Mouse (Mus musculus) spleen, adult 2 months (tissue): Measurements from ENCODE around the gene Grid2ip. TPM values are rescaled to one million over a fixed set of nuclear protein-coding genes. Genes with fewer than 3 reads are reported as not detected.

Experiments
- DNase-seq, 2 experiments: peaks; one replicate each; pipeline versions ENCODE4 v3.0.0 to v3.0.0-alpha.2; 2012 to 2021; ENCODE audit warnings: low spot score in 2 of 2, low read depth in 1 of 2
- H3K27ac ChIP-seq: fragments of 200-500 bp; 2 replicates; pipeline ENCODE4 v1.5.1; 2012; ENCODE audit warnings: low read length, inconsistent platforms; ENCODE audit not compliant: insufficient read depth
- H3K27me3 ChIP-seq: fragments of 200-500 bp; 2 replicates; pipeline ENCODE4 v1.6.1; 2012; ENCODE audit warnings: mild to moderate bottlenecking, moderate library complexity, low read length, inconsistent platforms; ENCODE audit not compliant: control insufficient read depth, insufficient read depth
- H3K36me3 ChIP-seq: fragments of 200-500 bp; 2 replicates; pipeline ENCODE4 v1.6.1; 2012; ENCODE audit warnings: mild to moderate bottlenecking, low read length, inconsistent platforms; ENCODE audit not compliant: control insufficient read depth, insufficient read depth
- H3K4me1 ChIP-seq: fragments of 200-500 bp; 2 replicates; pipeline ENCODE4 v1.6.1; 2011; ENCODE audit warnings: inconsistent platforms; ENCODE audit not compliant: control insufficient read depth, insufficient read depth, insufficient read length
- H3K4me3 ChIP-seq: fragments of 200-500 bp; 2 replicates; pipeline ENCODE4 v1.5.1; 2011; ENCODE audit warnings: mild to moderate bottlenecking, inconsistent platforms; ENCODE audit not compliant: insufficient read depth, insufficient read length; ENCODE audit errors: extremely low read depth
- CTCF ChIP-seq: fragments of 200-500 bp; IDR thresholded peaks from 2 replicates; pipeline ENCODE4 v1.5.1; 2011; ENCODE audit warnings: mild to moderate bottlenecking, inconsistent platforms; ENCODE audit not compliant: insufficient read depth, insufficient read length, insufficient replicate concordance; ENCODE audit errors: extremely low read depth
- POLR2A ChIP-seq: fragments of 200-500 bp; IDR thresholded peaks from 2 replicates; pipeline ENCODE4 v1.6.1; 2011; ENCODE audit warnings: low read depth, low read length, inconsistent platforms
- WGBS: fragments of 180-500 bp; shearing (Covaris S2); methylation state at CpG from one replicate; pipeline ENCODE4 v1.1.7; 2018; 5-methylcytosine and 5-hydroxymethylcytosine counted together
- polyA plus RNA-seq: library from polyadenylated mRNA; depleted of rRNA; stranded (reverse); fragments of >200 nt; gene quantifications from 2 replicates; pipeline ENCODE4 v1.2.3, GENCODE M21; 2012

Gene Grid2ip
- polyA plus RNA-seq, 1 experiment, result not detected

DNA sequence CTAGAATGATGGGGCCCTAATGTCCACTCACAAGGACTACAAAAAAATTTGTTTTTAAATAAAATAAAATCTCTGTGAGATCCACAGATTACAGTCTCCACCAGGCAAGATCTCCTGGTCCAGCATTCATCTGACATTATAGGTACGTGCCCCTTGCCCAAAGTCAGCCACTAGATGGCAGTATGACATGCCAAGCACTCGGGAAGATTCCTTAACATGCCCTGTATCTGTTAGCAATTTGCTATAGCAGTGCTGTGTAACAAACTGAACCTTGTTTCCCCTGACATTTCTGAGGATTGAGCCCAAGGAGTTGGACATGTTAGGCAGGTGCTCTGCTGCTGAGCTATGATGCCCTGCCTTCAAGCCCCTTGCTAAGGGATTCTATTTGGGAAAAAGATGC lies 38.5 kb downstream of the Grid2ip start:
- H3K4me3 ChIP-seq, result no peak overlapping the region
- no peaks in the 10 kb centered on the region for H3K36me3 ChIP-seq
- H3K27me3 ChIP-seq, result no peaks in the 10 kb centered on the region
- TF ChIP-seq CTCF, result peak; percentile 56; the same call in 1 of the 2 replicates
- TF ChIP-seq POLR2A, result no peak
- WGBS, result 43% methylated on average over 2 of the region's 2 CpGs
- DNase-seq, result peak; percentile 22 to 41
- no peak overlapping the region for H3K27ac ChIP-seq
- no peaks in the 10 kb centered on the region for H3K4me1 ChIP-seq

- 71% methylated on average over 12 of the region's 12 CpGs for WGBS
- Histone ChIP-seq H3K4me1 (no peaks in the 10 kb centered on the region; the same call in 1 of the 2 replicates), H3K4me3 (no peak overlapping the region), H3K36me3 (no peaks in the 10 kb centered on the region), H3K27ac (no peak overlapping the region), H3K27me3 (no peaks in the 10 kb centered on the region)
- TF ChIP-seq POLR2A (no peak), CTCF (no peak)
- no peak for DNase-seq
These were observed 43.4 kb downstream of the Grid2ip start for GRCm38 (mm10) chr5:143400501-143400900.

DNA sequence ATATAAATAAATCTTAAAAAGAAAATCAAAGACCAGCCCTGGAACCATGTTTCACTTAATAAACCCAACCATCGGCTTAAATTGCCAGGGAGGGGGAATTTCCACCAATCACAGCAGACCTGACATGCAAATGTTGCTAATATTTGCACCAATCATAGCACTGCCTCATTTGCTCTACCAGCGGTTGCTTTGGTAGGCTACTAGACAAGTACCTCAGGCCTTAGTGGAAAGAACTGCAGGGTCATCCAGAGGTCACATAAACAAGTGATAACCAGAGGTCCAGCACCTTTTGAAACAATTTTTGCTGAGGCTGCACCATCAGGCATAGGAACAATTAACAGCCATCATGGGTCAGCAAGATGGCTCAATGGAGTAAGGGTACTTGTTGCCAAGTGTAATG lies 44.4 kb downstream of the Grid2ip start:
- TF ChIP-seq POLR2A (no peak), CTCF (no peak)
- Histone ChIP-seq H3K4me1 (no peaks in the 10 kb centered on the region; the same call in 1 of the 2 replicates), H3K27ac (no peak overlapping the region), H3K27me3 (no peaks in the 10 kb centered on the region), H3K4me3 (no peak overlapping the region), H3K36me3 (no peaks in the 10 kb centered on the region; the same call in 1 of the 2 replicates)
- 69% methylated on average over 2 of the region's 2 CpGs for WGBS
- no peak for DNase-seq

GRCm38 (mm10) chr5:143403221-143404147 lies 46.3 kb downstream of the Grid2ip start, which contains the start of gene Kdelr2:
Gene Kdelr2, plus strand, starts transcription at chr5:143403838.
- Histone ChIP-seq H3K27me3 (no peaks in the 10 kb centered on the region), H3K4me1 (no peaks in the 10 kb centered on the region; the same call in 1 of the 2 replicates), H3K36me3 (no peaks in the 10 kb centered on the region; the same call in 1 of the 2 replicates), H3K4me3 (peak within 1 kb of the TSS; percentile 94), H3K27ac (peak within 1 kb of the TSS; percentile 67)
- TF ChIP-seq CTCF, result no peak
- TF ChIP-seq POLR2A, result peak; percentile 56; the same call in 1 of the 2 replicates
- under 1% methylated on average over 72 of the region's 72 CpGs for WGBS
- DNase-seq, result peak; percentile 50 to 87

DNA sequence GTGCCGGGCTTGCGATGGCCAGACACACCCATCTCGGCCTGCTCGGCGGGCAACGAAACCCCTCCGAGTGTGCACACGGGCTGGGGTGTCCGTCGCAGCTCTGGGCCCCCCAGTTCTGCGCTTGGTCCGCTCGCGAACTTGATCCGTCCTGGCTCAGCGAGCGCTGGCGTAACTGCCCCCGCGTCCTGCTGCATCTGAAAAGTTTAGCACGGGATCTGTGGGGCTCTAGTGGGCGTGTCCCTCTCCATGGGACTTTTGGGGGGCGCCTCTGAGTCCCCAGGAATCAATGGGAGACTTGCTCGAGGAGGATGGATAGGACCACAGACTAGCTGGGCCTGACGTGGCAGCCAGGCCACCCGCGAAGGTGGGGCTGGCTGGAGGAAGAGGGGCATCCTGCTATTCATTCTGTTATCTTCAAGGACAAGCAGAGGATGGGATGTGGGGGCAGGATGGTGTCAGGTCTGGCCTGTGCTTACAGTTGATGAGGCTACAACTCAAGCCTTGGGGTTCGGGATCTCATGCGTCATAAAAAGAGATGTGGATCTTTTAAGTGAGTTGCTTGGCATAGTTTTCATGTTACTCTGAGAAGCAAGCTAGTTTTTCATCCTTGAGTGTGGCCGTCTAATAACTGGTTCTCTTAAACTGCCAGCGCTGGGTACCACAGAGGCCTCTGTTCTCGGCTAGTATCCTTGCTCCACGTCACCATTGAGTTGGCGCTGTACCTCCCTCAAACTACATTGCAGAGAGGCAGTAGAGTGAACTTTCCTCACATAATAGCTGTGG lies 47.2 kb downstream of the Grid2ip start:
- H3K36me3 ChIP-seq, result no peaks in the 10 kb centered on the region; the same call in 1 of the 2 replicates
- peak overlapping the region; percentile 67 for H3K27ac ChIP-seq
- DNase-seq, result no peak
- peaks cover 2% of the 10 kb centered on the region; the same call in 1 of the 2 replicates for H3K4me1 ChIP-seq
- 7% methylated on average over 34 of the region's 34 CpGs for WGBS
- H3K27me3 ChIP-seq, result no peaks in the 10 kb centered on the region
- H3K4me3 ChIP-seq, result peak overlapping the region; percentile 94
- TF ChIP-seq CTCF (no peak), POLR2A (no peak)

GRCm38 (mm10) chr5:143405200-143405599 lies 48.1 kb downstream of the Grid2ip start:
- DNase-seq, result no peak
- H3K27me3 ChIP-seq, result no peaks in the 10 kb centered on the region
- H3K27ac ChIP-seq, result no peak overlapping the region
- H3K4me1 ChIP-seq, result peaks cover 4% of the 10 kb centered on the region; the same call in 1 of the 2 replicates
- no peak overlapping the region for H3K4me3 ChIP-seq
- TF ChIP-seq POLR2A (no peak), CTCF (no peak)
- H3K36me3 ChIP-seq, result no peaks in the 10 kb centered on the region; the same call in 1 of the 2 replicates
- 90% methylated on average over 9 of the region's 9 CpGs for WGBS
